29 mouse cellular contexts compared by ENCODE assay signal in the genomic region with DNA sequence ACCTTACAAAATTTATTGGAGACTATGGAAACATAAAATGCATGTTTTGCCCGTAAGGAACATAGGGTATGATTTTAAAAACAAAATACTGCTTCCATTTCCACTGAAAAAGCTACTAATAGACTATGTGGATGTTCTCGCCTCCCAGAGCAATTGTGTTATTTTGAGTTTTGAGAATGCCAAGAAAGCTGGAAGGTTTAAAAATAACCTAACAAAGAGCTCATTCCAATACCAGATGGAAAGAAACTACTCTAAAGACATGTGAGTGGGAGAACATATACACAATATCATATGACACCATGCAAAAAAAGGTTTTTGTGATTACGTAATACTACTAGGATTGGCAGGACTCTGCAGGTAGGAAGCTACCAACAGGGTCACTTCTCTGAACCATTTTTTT. TPM values are rescaled to one million over a fixed set of nuclear protein-coding genes. Genes with fewer than 3 reads are reported as not detected.
DNase-seq lines count a peak whose midpoint lies in the region; ATAC-seq and TF ChIP-seq lines count a peak whose summit lies in the region.
"Had no signal": no experiment of that assay in that cellular context is flagged by ENCODE, and none has a peak within 500 bp of the region (broad histone marks: within the 10 kb centered on the region; RNA-seq: fewer than 3 reads in every experiment).

No protein-coding gene starts in this region.

- no peaks in the 10 kb centered on the region for H3K9me3 ChIP-seq in heart, embryonic 11.5 days (replicated peaks; ENCODE audit: control insufficient read depth, low read length)
- no peaks in the 10 kb centered on the region for H3K9me3 ChIP-seq in heart, postnatal 0 days (replicated peaks; ENCODE audit: control insufficient read depth, low read length)
- no peaks in the 10 kb centered on the region for H3K9me3 ChIP-seq in neural tube, embryonic 13.5 days
- H3K9me3 ChIP-seq: embryonic facial prominence, embryonic 10.5 days; embryonic facial prominence, embryonic 13.5 days; forebrain, embryonic 12.5 days; forebrain, embryonic 15.5 days; hindbrain, embryonic 10.5 days; hindbrain, embryonic 13.5 days; intestine, embryonic 15.5 days had no signal

- no peak for ATAC-seq in heart, embryonic 11.5 days (replicated peaks; ENCODE audit: insufficient number of reproducible peaks, low FRiP score, low TSS enrichment)
- ATAC-seq in heart, postnatal 0 days (ENCODE audit: insufficient read depth, low read depth), result no peak
- ATAC-seq in neural tube, embryonic 13.5 days (ENCODE audit: low read depth), result no peak
- ATAC-seq: CD4-positive, CD25-positive, alpha-beta regulatory T cell, adult 4 months; forebrain, embryonic 15.5 days; hindbrain, embryonic 16.5 days; intestine, embryonic 15.5 days had no signal

- intact Hi-C loops in heart, adult 2 months (cut with DNase I), result no loop called here
- intact Hi-C loops in heart, postnatal 10 days (cut with DNase I), result no loop called here
- intact Hi-C loops in left cerebral cortex, postnatal 4 days (cut with DNase I), result no loop called here

- no peak for DNase-seq in heart, adult 2 months
- no peak for DNase-seq in heart, postnatal 0 days (ENCODE audit: low spot score)
- DNase-seq in heart, postnatal 10 days, result no peak
- no peak for DNase-seq in neural tube, embryonic 10.5 days (ENCODE audit: extremely low spot score, low spot score)
- no peak for DNase-seq in left cerebral cortex, postnatal 4 days
- DNase-seq: adrenal gland, adult 2 months; adrenal gland, postnatal 14 days; cerebellum, adult 11-12 months; cerebellum, adult 8-10 months; cerebellum, postnatal 10 days; cerebellum, postnatal 36 days; embryo, embryonic 11 days; gastrocnemius, postnatal 36 days; heart, postnatal 36 days; kidney, adult 11 months had no signal

- peaks cover 21% of the 10 kb centered on the region for H3K4me1 ChIP-seq in heart, adult 2 months (ENCODE audit: control insufficient read depth, insufficient read depth, low read length)
- peaks cover 15% of the 10 kb centered on the region for H3K4me1 ChIP-seq in heart, embryonic 11.5 days (ENCODE audit: control insufficient read depth, insufficient read depth, low read length)
- H3K4me1 ChIP-seq in heart, postnatal 0 days (ENCODE audit: control insufficient read depth, insufficient read depth), result peaks cover 28% of the 10 kb centered on the region
- peaks cover 77% of the 10 kb centered on the region for H3K4me1 ChIP-seq in neural tube, embryonic 13.5 days (replicated peaks)

- no peaks in the 10 kb centered on the region for H3K27me3 ChIP-seq in heart, adult 2 months (ENCODE audit: control insufficient read depth, insufficient read depth, low read length)
- no peaks in the 10 kb centered on the region for H3K27me3 ChIP-seq in heart, embryonic 11.5 days (ENCODE audit: control insufficient read depth, insufficient read depth, low read length)
- no peaks in the 10 kb centered on the region for H3K27me3 ChIP-seq in heart, postnatal 0 days (ENCODE audit: control insufficient read depth, insufficient read depth, low read length)
- no peaks in the 10 kb centered on the region for H3K27me3 ChIP-seq in neural tube, embryonic 13.5 days
- H3K27me3 ChIP-seq: embryonic facial prominence, embryonic 13.5 days; forebrain, embryonic 12.5 days; forebrain, embryonic 15.5 days; hindbrain, embryonic 13.5 days; intestine, embryonic 15.5 days had no signal

- no peak overlapping the region for H3K9ac ChIP-seq in heart, adult 2 months (ENCODE audit: low read depth, low read length)
- no peak overlapping the region for H3K9ac ChIP-seq in heart, embryonic 11.5 days (ENCODE audit: low read depth, low read length)
- no peak overlapping the region for H3K9ac ChIP-seq in heart, postnatal 0 days (replicated peaks; ENCODE audit: low read depth, low read length)
- H3K9ac ChIP-seq in neural tube, embryonic 13.5 days, result peak overlapping the region; percentile 18; the same call in 1 of the 2 replicates
- H3K9ac ChIP-seq: embryonic facial prominence, embryonic 13.5 days; forebrain, embryonic 12.5 days; forebrain, embryonic 15.5 days; hindbrain, embryonic 13.5 days; intestine, embryonic 15.5 days had no signal

- TF ChIP-seq EP300 in heart, adult 2 months (IDR thresholded peaks at IDR 0.05; ENCODE audit: insufficient read depth, low read depth, low read length), result no peak
- no peak for TF ChIP-seq EP300 in heart, postnatal 0 days (IDR thresholded peaks at IDR 0.05; ENCODE audit: low read depth)

- no peak for TF ChIP-seq POLR2A in heart, adult 2 months (IDR thresholded peaks at IDR 0.05; ENCODE audit: insufficient read depth, low read depth, low read length)

- WGBS in heart, adult 2 months, result 55% methylated on average over 3 of the region's 3 CpGs
- 87% methylated on average over 3 of the region's 3 CpGs for WGBS in heart, embryonic 11.5 days (ENCODE audit: insufficient replicate concordance)
- WGBS in heart, postnatal 0 days, result 53% methylated on average over 3 of the region's 3 CpGs
- WGBS in neural tube, embryonic 13.5 days, result 91% methylated on average over 3 of the region's 3 CpGs

- no peak for TF ChIP-seq CTCF in heart, adult 2 months (IDR thresholded peaks at IDR 0.05)
- no peak for TF ChIP-seq CTCF in heart, postnatal 0 days (IDR thresholded peaks at IDR 0.05; ENCODE audit: low read depth)

- peak overlapping the region; percentile 54 for H3K27ac ChIP-seq in heart, adult 2 months
- no peak overlapping the region for H3K27ac ChIP-seq in heart, embryonic 11.5 days (ENCODE audit: low read depth, low read length)
- no peak overlapping the region for H3K27ac ChIP-seq in heart, postnatal 0 days (ENCODE audit: low read depth)
- no peak overlapping the region for H3K27ac ChIP-seq in neural tube, embryonic 13.5 days (replicated peaks)
- H3K27ac ChIP-seq: embryonic facial prominence, embryonic 10.5 days; embryonic facial prominence, embryonic 13.5 days; forebrain, embryonic 12.5 days; forebrain, embryonic 15.5 days; hindbrain, embryonic 10.5 days; hindbrain, embryonic 13.5 days; intestine, embryonic 15.5 days had no signal

- H3K4me3 ChIP-seq in heart, adult 2 months, result no peak overlapping the region
- no peak overlapping the region for H3K4me3 ChIP-seq in heart, embryonic 11.5 days (ENCODE audit: low read depth, low read length)
- H3K4me3 ChIP-seq in heart, postnatal 0 days (ENCODE audit: low read depth, low read length), result no peak overlapping the region
- no peak overlapping the region for H3K4me3 ChIP-seq in neural tube, embryonic 13.5 days
- H3K4me3 ChIP-seq: embryonic facial prominence, embryonic 10.5 days; embryonic facial prominence, embryonic 13.5 days; erythroblast, embryonic 14.5 days; forebrain, embryonic 12.5 days; forebrain, embryonic 15.5 days; hindbrain, embryonic 10.5 days; hindbrain, embryonic 13.5 days; intestine, embryonic 15.5 days had no signal

- H3K79me2 ChIP-seq in heart, adult 2 months (replicated peaks; ENCODE audit: control insufficient read depth, insufficient read depth, low read length), result peaks cover 6% of the 10 kb centered on the region

- no peak overlapping the region for H3K4me2 ChIP-seq in heart, embryonic 11.5 days
- H3K4me2 ChIP-seq in heart, postnatal 0 days (ENCODE audit: low read depth, low read length), result 0 out of 2 replicates have a peak overlapping the region, but pooled peaks have one; percentile 12
- H3K4me2 ChIP-seq in neural tube, embryonic 13.5 days, result peak overlapping the region; percentile 17; the same call in 1 of the 2 replicates
- H3K4me2 ChIP-seq: embryonic facial prominence, embryonic 13.5 days; forebrain, embryonic 12.5 days; forebrain, embryonic 15.5 days; hindbrain, embryonic 13.5 days; intestine, embryonic 15.5 days had no signal

- H3K36me3 ChIP-seq in heart, adult 2 months (ENCODE audit: control insufficient read depth, insufficient read depth, low read length), result peaks cover 45% of the 10 kb centered on the region
- H3K36me3 ChIP-seq in heart, embryonic 11.5 days (ENCODE audit: control insufficient read depth, insufficient read depth, low read length), result no peaks in the 10 kb centered on the region
- H3K36me3 ChIP-seq in heart, postnatal 0 days (replicated peaks; ENCODE audit: control insufficient read depth, insufficient read depth, low read length), result no peaks in the 10 kb centered on the region
- H3K36me3 ChIP-seq in neural tube, embryonic 13.5 days, result no peaks in the 10 kb centered on the region
- H3K36me3 ChIP-seq: embryonic facial prominence, embryonic 13.5 days; forebrain, embryonic 12.5 days; forebrain, embryonic 15.5 days; hindbrain, embryonic 13.5 days; intestine, embryonic 15.5 days had no signal

RNA-seq across cellular contexts. Expression of a gene that starts 30.8 kb away (rescaled TPM):
- under 1 TPM; 0.11 to 0.13 TPM for total RNA-seq in heart, adult 2 months (2021)
- polyA plus RNA-seq in heart, adult 2 months (2012; rRNA removed), result 0.08 and 0.12 TPM in 2 replicates
- polyA plus RNA-seq in heart, embryonic 11.5 days (2014; fragmentation: Nextera tagmentation; extraction: Ambion mirVana), result 0.10 and 0.20 TPM in 2 replicates
- total RNA-seq in heart, postnatal 0 days (2014; rRNA removed; ENCODE audit: low replicate concordance), result 1.7 TPM in 1 of 2 replicates, not detected in the other
- 0.18 TPM in 2 replicates for polyA plus RNA-seq in heart, postnatal 0 days (2015; fragmentation: Nextera tagmentation; extraction: Ambion mirVana)
- under 1 TPM in 1 of 2 experiments, not detected in 1; 0.10 TPM for total RNA-seq in heart, postnatal 10 days (2021)
- 0.20 TPM in 1 of 2 replicates, not detected in the other for polyA plus RNA-seq in neural tube, embryonic 13.5 days (2015; fragmentation: Nextera tagmentation; extraction: Ambion mirVana)
- not detected for total RNA-seq in left cerebral cortex, postnatal 4 days (2021)
- total RNA-seq: gastrocnemius, postnatal 36 days had no signal
- polyA plus RNA-seq: brain, embryonic 14.5 days; C2C12; CD4-positive, CD25-positive, alpha-beta regulatory T cell, adult 4 months; embryonic facial prominence, embryonic 10.5 days; forebrain, embryonic 15.5 days; hindbrain, embryonic 13.5 days; hindbrain, embryonic 16.5 days had no signal

RNA-seq across cellular contexts. Expression of a gene that starts 31.4 kb away (rescaled TPM):
- 100 to 1,000 TPM; 128 to 256 TPM for total RNA-seq in heart, adult 2 months (2021)
- 58.7 and 62.5 TPM in 2 replicates for polyA plus RNA-seq in heart, adult 2 months (2012; rRNA removed)
- 67.5 and 73.2 TPM in 2 replicates for polyA plus RNA-seq in heart, embryonic 11.5 days (2014; fragmentation: Nextera tagmentation; extraction: Ambion mirVana)
- total RNA-seq in heart, postnatal 0 days (2014; rRNA removed; ENCODE audit: low replicate concordance), result 47.3 and 52.8 TPM in 2 replicates
- polyA plus RNA-seq in heart, postnatal 0 days (2015; fragmentation: Nextera tagmentation; extraction: Ambion mirVana), result 21.2 and 26.6 TPM in 2 replicates
- total RNA-seq in heart, postnatal 10 days (2021), result 100 to 1,000 TPM in 1 of 2 experiments, 10 to 100 TPM in 1; 86.0 to 131 TPM
- 95.5 and 113 TPM in 2 replicates for polyA plus RNA-seq in neural tube, embryonic 13.5 days (2015; fragmentation: Nextera tagmentation; extraction: Ambion mirVana)
- total RNA-seq in left cerebral cortex, postnatal 4 days (2021), result 10 to 100 TPM; 70.2 to 77.8 TPM
